Mouse (Mus musculus): ENCODE measurements around the gene Zfp366. TPM values are rescaled to one million over a fixed set of nuclear protein-coding genes. Genes with fewer than 3 reads are reported as not detected.

The Zfp366 gene
- total RNA-seq, 2 experiments from 2014 or later: 2.8 to 3.8 TPM

GRCm38 (mm10) chr13:99223917-99224316, 39.3 kb downstream of the Zfp366 start:
- intact Hi-C loops (cut with DNase I): no loop called here
- DNase-seq: no peak

GRCm38 (mm10) chr13:99225374-99226240, 41.0 kb downstream of the Zfp366 start:
- no peak for DNase-seq
- intact Hi-C loops (cut with DNase I): loop anchor here (5.0 kb wide), 1 partner anchor 38 kb away; no protein-coding TSS in a partner anchor

- intact Hi-C loops (cut with DNase I): loop anchor here (5.0 kb wide), 1 partner anchor 40 kb away; no protein-coding TSS in a partner anchor
- no peak for DNase-seq
These were observed 42.2 kb downstream of the Zfp366 start for GRCm38 (mm10) chr13:99226809-99227208.

- no peak for DNase-seq
- intact Hi-C loops (cut with DNase I): loop anchor here (5.0 kb wide), 1 partner anchor 40 kb away; no protein-coding TSS in a partner anchor
These were observed 43.0 kb downstream of the Zfp366 start for GRCm38 (mm10) chr13:99227456-99228250.

GRCm38 (mm10) chr13:99228821-99229570, 44.4 kb downstream of the Zfp366 start:
- no peak for DNase-seq
- intact Hi-C loops (cut with DNase I): loop anchor here (5.0 kb wide), 1 partner anchor 42 kb away; no protein-coding TSS in a partner anchor

- intact Hi-C loops (cut with DNase I): loop anchor here (5.0 kb wide), 1 partner anchor 43 kb away; no protein-coding TSS in a partner anchor
- DNase-seq: no peak
These were observed 45.2 kb downstream of the Zfp366 start for GRCm38 (mm10) chr13:99229641-99230494.

GRCm38 (mm10) chr13:99230495-99230868, 45.9 kb downstream of the Zfp366 start:
- peak; percentile 33 to 39 for DNase-seq
- intact Hi-C loops (cut with DNase I): no loop called here

- DNase-seq: no peak
- intact Hi-C loops (cut with DNase I): no loop called here
These were observed 48.7 kb downstream of the Zfp366 start for GRCm38 (mm10) chr13:99233333-99233732.

- no peak for DNase-seq
- intact Hi-C loops (cut with DNase I): no loop called here
These were observed 49.3 kb downstream of the Zfp366 start for GRCm38 (mm10) chr13:99233956-99234355.

GRCm38 (mm10) chr13:99235428-99236210, 51.0 kb downstream of the Zfp366 start:
- intact Hi-C loops (cut with DNase I): no loop called here
- DNase-seq: no peak

GRCm38 (mm10) chr13:99236222-99236621, 51.6 kb downstream of the Zfp366 start:
- no peak for DNase-seq
- intact Hi-C loops (cut with DNase I): no loop called here

- intact Hi-C loops (cut with DNase I): no loop called here
- no peak for DNase-seq
These were observed 52.5 kb downstream of the Zfp366 start for GRCm38 (mm10) chr13:99237122-99237521.

- intact Hi-C loops (cut with DNase I): no loop called here
- no peak for DNase-seq
These were observed 53.2 kb downstream of the Zfp366 start for GRCm38 (mm10) chr13:99237841-99238216.

GRCm38 (mm10) chr13:99238217-99239160, 53.9 kb downstream of the Zfp366 start:
- DNase-seq: peak; percentile 51 to 75
- intact Hi-C loops (cut with DNase I): no loop called here

GRCm38 (mm10) chr13:99239161-99239530, 54.5 kb downstream of the Zfp366 start:
- peak in 1 of 2 experiments; percentile 33 for DNase-seq
- intact Hi-C loops (cut with DNase I): no loop called here

GRCm38 (mm10) chr13:99239741-99240140, 55.1 kb downstream of the Zfp366 start:
- intact Hi-C loops (cut with DNase I): loop anchor here (5.0 kb wide), 1 partner anchor 53 kb away; no protein-coding TSS in a partner anchor
- no peak for DNase-seq

- DNase-seq: no peak
- intact Hi-C loops (cut with DNase I): loop anchor here (5.0 kb wide), 1 partner anchor 50 kb away; no protein-coding TSS in a partner anchor
These were observed 57.4 kb downstream of the Zfp366 start for GRCm38 (mm10) chr13:99241984-99242383.

Measured in gastrocnemius, postnatal 36 days (tissue).